Mouse (Mus musculus): ENCODE results near the gene Pkp4.

DNA sequence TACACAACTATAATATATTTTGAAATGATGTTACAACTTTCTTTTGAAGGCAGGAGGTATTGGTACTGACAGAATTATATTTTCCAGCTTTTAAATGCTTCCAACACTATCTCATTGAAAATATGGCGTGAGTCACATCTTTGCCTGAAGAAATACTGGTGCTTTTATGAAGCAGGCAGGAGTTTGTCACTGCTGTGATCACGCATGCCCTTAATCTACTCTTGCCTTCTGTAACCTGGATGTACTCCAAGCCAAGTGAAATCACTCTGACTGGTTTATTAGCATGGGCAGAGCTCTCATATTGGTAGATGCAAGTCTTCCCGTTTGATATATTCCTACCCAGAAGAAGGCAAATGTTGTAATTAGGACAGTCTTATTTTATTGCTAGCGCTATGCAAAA, 65.7 kb downstream of the Pkp4 start:
- no peak for TF ChIP-seq POLR2A (IDR thresholded peaks at IDR 0.05; ENCODE audit: control insufficient read depth in 1 of 2, insufficient read depth in 1 of 2, low read depth in 1 of 2, low read length in 2 of 2, poor library complexity in 1 of 2)
- TF ChIP-seq CTCF (IDR thresholded peaks at IDR 0.05 in 2 of 3, conservative IDR thresholded peaks at IDR 0.05 in 1 of 3; ENCODE audit: control insufficient read depth in 1 of 3, insufficient read depth in 1 of 3, low read depth in 2 of 3, low read length in 3 of 3, poor library complexity in 1 of 3, severe bottlenecking in 1 of 3), result no peak
- TF ChIP-seq TBP (IDR thresholded peaks at IDR 0.05; ENCODE audit: low read depth, low read length), result no peak
- no peak for TF ChIP-seq POLR2AphosphoS2 (IDR thresholded peaks at IDR 0.05; ENCODE audit: low read length)
- no peak for TF ChIP-seq ZNF384 (IDR thresholded peaks at IDR 0.05; ENCODE audit: low read depth, low read length)
- no peak for TF ChIP-seq MAFK (IDR thresholded peaks at IDR 0.05; ENCODE audit: borderline replicate concordance, low read depth, low read length)
- TF ChIP-seq MAZ (IDR thresholded peaks at IDR 0.05; ENCODE audit: low read depth, low read length), result no peak
- no peak for TF ChIP-seq ZMIZ1 (IDR thresholded peaks at IDR 0.05; ENCODE audit: low read depth, low read length)
- TF ChIP-seq MEF2A (IDR thresholded peaks at IDR 0.05; ENCODE audit: extremely low read depth, insufficient replicate concordance, low read depth, low read length, poor library complexity, severe bottlenecking), result no peak
- TF ChIP-seq MAX (IDR thresholded peaks at IDR 0.05; ENCODE audit: low read length), result no peak
- TF ChIP-seq GATA1 (IDR thresholded peaks at IDR 0.05; ENCODE audit: low read depth, low read length), result no peak
- no peak for TF ChIP-seq TCF12 (IDR thresholded peaks at IDR 0.05; ENCODE audit: low read depth, low read length)
